Mouse (Mus musculus) gastrocnemius, postnatal 4 days (tissue): ENCODE results near the gene Phf21a. TPM values are rescaled to one million over a fixed set of nuclear protein-coding genes. Genes with fewer than 3 reads are reported as not detected.

ENCODE experiments used
- DNase-seq, 2 experiments: peaks; one replicate each; pipeline ENCODE4 v3.0.0; 2021 to 2022; ENCODE audit warnings: low spot score in 2 of 2, mixed read lengths in 2 of 2
- total RNA-seq, 2 experiments: library from RNA; stranded (reverse); gene quantifications; 2 replicates each; pipeline ENCODE4 v1.2.3; 2021

Gene Phf21a
- total RNA-seq, 2 experiments from 2014 or later: 56.5 to 56.8 TPM

- no peak for DNase-seq
Measured at GRCm38 (mm10) chr2:92225592-92225991, 132.7 kb downstream of the Phf21a start.

- DNase-seq: no peak
Measured at GRCm38 (mm10) chr2:92229973-92230372, 137.1 kb downstream of the Phf21a start.

- DNase-seq: no peak
Measured at GRCm38 (mm10) chr2:92231706-92232105, 138.8 kb downstream of the Phf21a start.

GRCm38 (mm10) chr2:92234768-92235332 is 141.9 kb downstream of the Phf21a start:
- no peak for DNase-seq

GRCm38 (mm10) chr2:92240299-92240698 is 147.4 kb downstream of the Phf21a start:
- no peak for DNase-seq

- DNase-seq: no peak
Measured at GRCm38 (mm10) chr2:92240816-92241215, 147.9 kb downstream of the Phf21a start.

- no peak for DNase-seq
Measured at GRCm38 (mm10) chr2:92241317-92241716, 148.4 kb downstream of the Phf21a start.

GRCm38 (mm10) chr2:92246112-92246511 is 153.2 kb downstream of the Phf21a start:
- DNase-seq: no peak

GRCm38 (mm10) chr2:92247711-92248110 is 154.8 kb downstream of the Phf21a start:
- no peak for DNase-seq

- no peak for DNase-seq
Measured at GRCm38 (mm10) chr2:92250472-92250871, 157.6 kb downstream of the Phf21a start.

- no peak for DNase-seq
Measured at GRCm38 (mm10) chr2:92253777-92254176, 160.9 kb downstream of the Phf21a start.

GRCm38 (mm10) chr2:92256141-92256540 is 163.2 kb downstream of the Phf21a start:
- DNase-seq: no peak

- no peak for DNase-seq
Measured at GRCm38 (mm10) chr2:92257372-92257956, 164.5 kb downstream of the Phf21a start.

- no peak for DNase-seq
Measured at GRCm38 (mm10) chr2:92259924-92260323, 167.0 kb downstream of the Phf21a start.

- no peak for DNase-seq
Measured at GRCm38 (mm10) chr2:92266100-92266617, 173.2 kb downstream of the Phf21a start.

- no peak for DNase-seq
Measured at GRCm38 (mm10) chr2:92269227-92269626, 176.3 kb downstream of the Phf21a start.

- no peak for DNase-seq
Measured at GRCm38 (mm10) chr2:92272510-92272909, 179.6 kb downstream of the Phf21a start.

- DNase-seq: no peak
Measured at GRCm38 (mm10) chr2:92273101-92273801, 180.3 kb downstream of the Phf21a start.

- no peak for DNase-seq
Measured at GRCm38 (mm10) chr2:92273802-92274183, 180.9 kb downstream of the Phf21a start.

GRCm38 (mm10) chr2:92277787-92278186 is 184.9 kb downstream of the Phf21a start:
- DNase-seq: no peak

GRCm38 (mm10) chr2:92278663-92279062 is 185.7 kb downstream of the Phf21a start:
- no peak for DNase-seq

- no peak for DNase-seq
Measured at GRCm38 (mm10) chr2:92279398-92279797, 186.5 kb downstream of the Phf21a start.
